Mouse (Mus musculus) urinary bladder, postnatal 25 days (tissue): ENCODE results near the gene Higd1c.
"Not testable (repeated sequence)": the region's sequence is repeated elsewhere in the genome, so short reads cannot be mapped to it uniquely, and the experiment has no call there.

Source experiments
- DNase-seq: peaks from one replicate; pipeline ENCODE4 v3.0.0; 2022; ENCODE audit warnings: low spot score

Higd1c gene

GRCm38 (mm10) chr15:100364242-100364641 lies at the start of gene Higd1c:
Gene Higd1c (plus strand): TSS chr15:100364542.
- no peak for DNase-seq

DNA sequence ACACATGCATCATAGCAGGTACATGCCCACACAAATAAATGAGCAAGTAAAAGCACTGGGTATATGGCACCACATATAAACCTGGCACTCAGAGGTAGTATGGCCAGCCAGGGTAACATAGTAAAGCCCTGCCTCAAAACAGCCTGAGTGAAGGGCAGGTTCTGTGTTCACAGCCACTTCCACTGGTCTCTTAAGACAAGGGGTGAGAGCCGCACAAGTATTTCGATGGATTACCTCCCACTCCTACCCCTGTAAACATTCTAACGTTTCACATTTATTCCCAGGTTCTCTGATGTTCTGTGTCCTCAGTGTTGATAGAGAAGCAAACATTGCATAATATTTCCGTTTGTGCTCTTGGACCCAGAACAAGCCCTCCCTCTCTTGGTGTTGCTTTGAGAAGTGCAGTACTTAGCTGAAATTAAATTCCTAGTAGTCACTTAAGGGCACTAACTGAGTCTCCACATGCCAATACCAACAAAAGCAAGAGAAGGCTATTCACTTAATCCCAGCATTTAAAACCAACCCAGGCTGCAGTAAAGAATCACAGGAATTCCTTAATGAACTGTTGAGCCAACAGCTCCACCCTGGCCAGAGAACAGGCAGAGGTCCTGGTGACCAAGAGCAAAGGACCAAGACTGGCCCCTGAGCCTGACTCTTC lies 46.2 kb upstream of the Higd1c start:
- DNase-seq: not testable (repeated sequence)

DNA sequence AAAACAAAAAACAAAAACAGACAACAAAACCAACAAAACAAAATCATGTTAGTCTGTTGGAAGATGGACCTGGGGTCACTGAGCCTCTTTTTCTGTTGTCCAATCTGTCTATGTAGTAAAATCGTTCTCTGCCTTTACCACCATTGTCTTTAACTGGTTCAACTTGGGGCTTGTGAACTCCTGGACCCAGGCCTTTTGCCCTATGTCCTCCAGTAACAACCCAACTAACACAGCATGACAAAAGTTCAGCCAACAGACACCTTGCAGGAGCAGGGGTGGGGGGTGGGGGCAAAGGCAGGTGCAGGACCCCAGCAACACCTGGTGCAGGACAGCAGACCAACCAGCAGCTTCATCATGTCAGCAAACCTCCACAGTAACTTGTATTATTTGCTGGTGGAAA lies 44.5 kb upstream of the Higd1c start:
- DNase-seq: no peak

DNA sequence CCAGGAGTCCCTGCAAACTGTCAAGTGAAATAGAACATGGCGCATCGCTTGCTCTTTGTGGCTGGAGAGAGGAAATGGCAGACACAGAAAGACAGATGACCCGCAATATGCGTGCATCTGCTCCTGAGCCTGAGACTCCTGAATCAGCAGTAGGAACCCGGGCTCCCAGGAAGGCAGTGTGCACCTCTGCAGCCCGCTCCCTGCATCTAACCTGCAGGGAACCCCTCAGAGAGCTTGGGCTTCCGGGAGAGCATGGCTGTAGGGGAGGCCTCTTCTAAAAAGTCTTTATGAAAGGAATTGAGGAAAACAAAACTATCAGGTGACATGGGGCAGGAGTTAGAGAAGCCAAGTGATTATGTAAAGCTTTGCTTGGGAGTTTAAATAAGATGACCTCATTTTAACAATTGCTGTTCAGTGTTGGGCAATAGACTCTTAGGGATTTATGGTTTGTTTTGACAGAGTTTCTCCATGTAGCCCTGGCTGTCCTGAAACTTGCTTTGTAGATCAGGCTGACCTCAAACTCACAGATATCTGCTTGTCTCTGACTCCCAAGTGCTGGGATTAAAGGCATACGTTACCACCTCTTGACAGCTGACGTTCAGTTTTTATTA lies 43.9 kb upstream of the Higd1c start:
- no peak for DNase-seq

- peak; percentile 33 for DNase-seq
These were observed 43.2 kb upstream of the Higd1c start for GRCm38 (mm10) chr15:100321134-100321533.

DNA sequence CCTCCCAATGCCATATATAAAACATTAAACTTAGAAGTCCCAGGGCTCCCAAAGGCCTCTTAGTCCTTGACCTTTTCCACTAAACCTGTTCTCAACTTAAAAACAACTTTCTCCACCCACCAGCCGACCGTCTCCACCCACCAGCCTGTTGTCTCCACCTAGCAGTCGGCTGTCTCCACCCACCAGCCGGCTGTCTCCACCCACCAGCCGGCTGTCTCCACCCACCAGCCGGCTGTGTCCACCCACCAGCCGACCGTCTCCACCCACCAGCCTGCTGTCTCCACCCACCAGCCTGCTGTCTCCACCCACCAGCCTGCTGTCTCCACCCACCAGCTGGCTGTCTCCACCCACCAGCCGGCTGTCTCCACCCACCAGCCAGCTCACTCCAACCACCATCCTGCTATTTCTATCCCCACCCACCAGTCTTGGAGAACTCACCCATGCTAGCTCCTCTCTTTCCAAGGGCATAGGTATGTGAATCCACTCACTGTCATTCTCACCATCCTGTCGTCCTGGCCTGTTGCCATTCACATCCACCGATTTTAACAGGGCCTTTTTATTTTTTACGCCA lies 40.2 kb upstream of the Higd1c start:
- no peak for DNase-seq

DNA sequence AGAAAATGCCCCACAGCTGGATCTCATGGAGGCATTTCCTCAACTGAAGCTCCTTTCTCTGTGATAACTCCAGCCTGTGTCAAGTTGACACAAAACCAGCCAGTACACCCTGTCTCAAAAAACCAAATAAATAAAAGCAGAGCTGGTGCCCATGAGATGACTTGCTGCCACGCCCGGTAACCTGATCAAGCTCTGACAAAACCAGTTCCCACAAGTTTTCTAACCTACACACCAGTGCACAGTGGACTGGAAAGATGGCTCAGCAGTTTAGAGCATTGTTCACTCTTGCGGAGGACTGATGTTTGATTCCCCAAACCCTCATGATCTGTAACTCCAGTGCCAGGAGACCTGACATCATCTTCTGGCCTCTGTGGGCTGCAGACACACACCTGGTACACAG lies 39.1 kb upstream of the Higd1c start:
- DNase-seq: no peak

DNA sequence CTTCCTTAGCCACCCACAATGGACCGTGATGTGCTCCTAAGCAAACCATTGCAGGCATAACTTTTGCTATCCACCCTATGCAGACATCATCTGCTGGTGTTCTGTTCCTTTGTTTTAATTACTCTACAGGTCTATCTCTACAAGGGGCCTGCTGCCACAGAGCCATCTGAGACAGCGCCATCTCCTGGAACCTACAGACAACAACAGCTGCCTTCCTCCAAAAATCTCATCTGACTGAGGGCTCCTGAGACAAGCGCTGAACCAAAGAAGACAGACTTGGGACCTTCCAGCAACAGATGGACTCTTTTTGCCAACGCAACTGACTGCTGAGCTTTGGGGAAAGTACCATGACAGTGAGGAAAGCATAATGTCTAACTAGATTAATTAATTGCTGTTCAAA lies 36.3 kb upstream of the Higd1c start:
- not testable (repeated sequence) for DNase-seq

- not testable (repeated sequence) for DNase-seq
These were observed 35.0 kb upstream of the Higd1c start for GRCm38 (mm10) chr15:100329336-100329735.

GRCm38 (mm10) chr15:100330739-100331138 lies 33.6 kb upstream of the Higd1c start:
- no peak for DNase-seq

GRCm38 (mm10) chr15:100332077-100332961 lies 32.0 kb upstream of the Higd1c start:
- DNase-seq: not testable (repeated sequence)

- no peak for DNase-seq
These were observed 29.7 kb upstream of the Higd1c start, which contains the start of gene Mettl7a3 for GRCm38 (mm10) chr15:100334629-100335028. Gene Mettl7a3 (plus strand): TSS chr15:100334929.

GRCm38 (mm10) chr15:100337328-100337727 lies 27.0 kb upstream of the Higd1c start:
- not testable (repeated sequence) for DNase-seq

GRCm38 (mm10) chr15:100337847-100338246 lies 26.5 kb upstream of the Higd1c start:
- peak; percentile 63 for DNase-seq

DNA sequence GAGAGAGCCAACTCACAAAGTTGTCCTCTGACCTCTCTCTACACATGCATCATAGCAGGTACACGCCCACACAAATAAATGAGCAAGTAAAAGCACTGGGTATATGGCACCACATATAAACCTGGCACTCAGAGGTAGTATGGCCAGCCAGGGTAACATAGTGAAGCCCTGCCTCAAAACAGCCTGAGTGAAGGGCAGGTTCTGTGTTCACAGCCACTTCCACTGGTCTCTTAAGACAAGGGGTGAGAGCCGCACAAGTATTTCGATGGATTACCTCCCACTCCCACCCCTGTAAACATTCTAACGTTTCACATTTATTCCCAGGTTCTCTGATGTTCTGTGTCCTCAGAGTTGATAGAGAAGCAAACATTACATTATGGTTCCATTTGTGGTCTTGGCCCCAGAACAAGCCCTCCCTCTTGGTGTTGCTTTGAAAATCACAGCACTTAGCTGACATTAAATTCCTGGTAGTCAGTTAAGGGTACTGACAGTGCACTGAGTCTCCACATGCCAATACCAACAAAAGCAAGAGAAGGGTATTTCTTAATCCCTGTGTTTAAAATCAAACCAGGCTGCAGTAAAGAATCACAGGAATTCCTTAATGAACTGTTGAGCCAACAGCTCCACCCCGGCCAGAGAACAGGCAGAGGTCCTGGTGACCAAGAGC lies 22.9 kb upstream of the Higd1c start:
- not testable (repeated sequence) for DNase-seq

DNA sequence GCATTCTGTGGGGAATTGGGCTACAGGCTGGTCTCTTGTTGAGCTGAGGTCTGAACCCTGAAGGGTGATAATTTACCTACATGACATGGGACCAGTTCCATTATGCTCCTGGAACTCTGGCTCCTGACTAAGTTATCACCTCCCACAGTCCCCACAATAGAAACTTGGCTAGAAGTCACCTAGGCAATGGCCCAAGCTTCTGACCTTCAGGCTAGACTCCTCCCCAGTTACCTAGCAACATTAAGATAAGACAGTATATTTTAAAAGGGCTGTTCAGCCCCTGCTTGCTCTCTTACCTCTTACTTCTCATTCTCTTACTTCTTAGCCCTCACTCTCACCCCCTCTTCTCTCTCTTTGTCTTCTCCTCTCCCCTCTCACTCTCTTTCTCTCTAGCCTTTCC lies 18.9 kb upstream of the Higd1c start:
- DNase-seq: no peak

DNA sequence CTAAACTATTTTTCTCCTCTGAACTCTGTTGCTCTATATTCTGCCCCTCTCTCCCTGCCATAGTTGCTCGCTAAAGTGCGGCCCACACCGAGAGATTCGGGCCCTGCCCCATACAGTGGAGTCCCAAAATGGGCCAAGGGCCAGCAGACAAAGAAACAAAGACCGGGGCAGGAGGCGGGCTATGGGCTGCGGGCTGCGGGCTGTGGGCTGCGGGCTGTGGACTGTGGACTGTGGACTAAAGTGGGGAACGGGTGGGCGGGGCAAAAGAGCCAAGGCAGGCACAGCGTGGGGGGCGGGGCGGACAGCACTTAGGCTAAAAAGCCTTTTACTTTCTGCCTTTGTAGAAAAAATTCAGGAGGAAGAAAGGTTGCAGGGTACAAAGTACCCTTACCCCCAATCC lies 17.6 kb upstream of the Higd1c start:
- DNase-seq: no peak

DNA sequence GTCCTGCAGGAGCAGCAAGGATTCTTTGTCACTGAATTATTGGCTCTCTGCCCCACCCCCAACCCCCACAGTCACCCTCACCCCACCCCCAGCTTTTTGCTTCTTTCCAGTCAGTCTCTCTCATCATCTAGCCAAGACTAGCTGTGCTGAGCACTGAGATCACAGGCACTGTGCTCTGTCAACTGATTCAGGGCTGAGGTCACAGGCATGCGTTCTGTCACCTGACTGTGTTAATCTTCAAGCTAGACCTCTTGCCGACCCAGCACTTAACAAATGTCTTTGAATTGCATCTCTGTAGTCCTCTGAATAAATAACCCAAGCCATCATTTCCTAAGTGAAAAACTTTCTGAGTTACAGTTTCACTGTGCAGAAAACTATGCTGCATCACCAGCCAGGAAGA lies 14.8 kb upstream of the Higd1c start:
- no peak for DNase-seq

GRCm38 (mm10) chr15:100351501-100352060 lies 12.8 kb upstream of the Higd1c start:
- no peak for DNase-seq

DNA sequence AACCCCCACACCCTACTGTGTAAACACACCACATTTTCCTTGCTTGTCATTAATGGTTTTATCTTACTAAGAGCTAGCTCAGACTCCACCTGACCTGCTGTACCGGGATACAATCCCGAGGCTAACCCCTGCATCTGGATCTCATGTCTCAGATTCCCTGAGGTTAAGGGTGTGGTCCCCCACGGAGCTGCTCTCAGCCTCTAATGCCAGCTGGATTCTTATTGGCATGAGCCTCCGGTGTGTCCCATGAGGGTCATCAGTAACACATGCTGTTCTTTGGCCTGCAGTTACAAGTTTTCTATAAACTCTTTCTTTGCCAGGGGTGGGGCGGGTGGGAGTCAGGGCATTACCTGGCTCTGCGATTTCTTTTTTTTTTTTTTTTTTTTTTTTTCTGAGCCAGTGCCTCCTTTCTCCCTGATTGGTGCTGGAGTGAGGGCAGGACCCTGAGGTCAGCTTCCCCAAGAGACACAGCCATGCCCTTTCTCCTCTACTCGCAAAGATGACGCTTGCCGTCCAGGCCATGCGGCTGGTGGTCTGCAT lies 11.6 kb upstream of the Higd1c start, which contains the start of the genes Methig1 and Mettl7a2:
Methig1 (plus strand) TSS at position 439 of the 540 bp plus-strand sequence.
Mettl7a2 (plus strand) TSS at position 490 of the 540 bp plus-strand sequence.
- no peak for DNase-seq

DNA sequence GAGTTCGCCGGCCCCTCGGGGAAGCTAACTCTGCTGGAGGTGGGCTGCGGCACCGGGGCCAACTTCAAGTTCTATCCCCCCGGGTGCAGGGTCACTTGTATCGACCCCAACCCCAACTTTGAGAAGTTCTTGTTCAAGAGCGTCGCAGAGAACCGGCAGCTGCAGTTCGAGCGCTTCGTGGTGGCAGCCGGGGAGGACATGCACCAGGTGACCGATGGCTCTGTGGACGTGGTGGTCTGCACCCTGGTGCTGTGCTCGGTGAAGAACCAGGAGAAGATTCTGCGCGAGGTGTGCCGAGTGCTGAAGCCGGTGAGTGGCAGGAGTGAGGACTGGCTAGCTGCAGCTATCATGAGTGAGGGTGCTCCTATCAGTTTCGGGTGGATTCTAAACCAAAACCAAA lies 10.9 kb upstream of the Higd1c start:
- not testable (repeated sequence) for DNase-seq
